Mouse (Mus musculus): ENCODE data around the gene Unc5b.

The Unc5b gene

DNA sequence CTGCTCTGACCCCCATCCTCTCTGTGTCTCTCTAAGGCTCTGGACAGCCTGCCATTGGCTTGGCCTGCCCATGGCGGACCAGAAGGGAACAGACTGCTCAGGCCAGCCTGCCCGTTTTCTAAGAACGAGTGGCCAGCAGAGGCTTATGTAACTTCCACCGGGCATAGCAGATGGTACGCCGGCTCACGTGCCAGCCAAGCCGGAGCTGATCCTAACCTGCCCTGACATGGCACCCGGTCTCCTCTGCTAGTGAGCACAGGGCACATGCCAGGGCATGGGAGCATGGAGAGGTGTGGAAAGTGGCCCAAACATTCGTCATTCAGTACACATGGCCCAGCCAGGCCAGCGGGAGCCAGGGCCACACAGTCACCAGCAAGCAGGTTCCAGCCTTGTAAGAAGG is 10.8 kb downstream of the Unc5b start:
- DNase-seq (ENCODE audit: low spot score) = no peak

DNA sequence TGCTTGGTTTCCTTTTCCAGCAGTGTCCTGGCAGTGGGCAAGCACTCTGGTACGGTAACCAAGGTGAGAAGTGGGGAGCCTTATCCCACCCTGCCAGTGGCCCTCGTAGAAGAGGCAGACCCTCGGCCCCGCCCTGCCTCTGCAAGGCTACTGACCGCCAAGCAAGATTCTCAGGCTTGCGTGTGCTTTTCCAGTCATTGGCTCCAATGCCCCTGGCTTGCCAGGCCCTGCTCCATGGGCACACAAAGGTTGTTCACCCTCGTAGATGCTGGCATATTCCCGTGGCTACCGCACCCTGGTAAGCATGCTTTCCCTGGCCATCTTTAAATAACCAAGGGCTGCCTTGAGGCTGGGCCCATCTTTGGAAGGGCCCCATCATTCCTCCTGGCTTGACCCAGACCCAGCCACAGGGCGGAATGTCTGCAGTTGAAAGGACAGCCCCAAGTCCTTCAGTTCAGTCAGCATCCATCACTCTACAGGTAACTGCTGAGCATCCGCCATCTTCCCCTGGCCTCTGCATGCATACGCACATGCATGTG is 11.7 kb downstream of the Unc5b start:
- no peak for DNase-seq (ENCODE audit: low spot score)

GRCm38 (mm10) chr10:60819179-60819578 is 12.2 kb downstream of the Unc5b start:
- no peak for DNase-seq (ENCODE audit: low spot score)

DNA sequence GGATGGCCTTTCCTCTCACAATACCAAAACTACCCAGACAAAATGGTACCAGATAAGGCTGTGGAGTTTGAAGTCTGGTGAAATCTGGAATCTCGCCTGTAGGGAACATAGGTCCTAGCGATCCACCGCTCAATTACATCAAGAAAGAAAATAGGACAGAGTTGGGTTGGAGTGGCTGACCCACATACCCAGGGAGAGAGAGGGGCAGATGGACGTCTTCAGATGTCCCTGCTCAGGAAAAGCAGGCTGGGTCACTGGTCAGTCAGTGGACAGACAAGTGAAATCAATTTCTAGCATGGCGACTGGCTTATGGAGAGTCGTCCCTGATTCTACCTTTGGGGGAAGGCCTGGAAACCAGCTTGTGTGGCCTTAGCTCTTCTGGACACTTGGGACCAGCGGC is 12.7 kb downstream of the Unc5b start:
- no peak for DNase-seq (ENCODE audit: low spot score)

DNA sequence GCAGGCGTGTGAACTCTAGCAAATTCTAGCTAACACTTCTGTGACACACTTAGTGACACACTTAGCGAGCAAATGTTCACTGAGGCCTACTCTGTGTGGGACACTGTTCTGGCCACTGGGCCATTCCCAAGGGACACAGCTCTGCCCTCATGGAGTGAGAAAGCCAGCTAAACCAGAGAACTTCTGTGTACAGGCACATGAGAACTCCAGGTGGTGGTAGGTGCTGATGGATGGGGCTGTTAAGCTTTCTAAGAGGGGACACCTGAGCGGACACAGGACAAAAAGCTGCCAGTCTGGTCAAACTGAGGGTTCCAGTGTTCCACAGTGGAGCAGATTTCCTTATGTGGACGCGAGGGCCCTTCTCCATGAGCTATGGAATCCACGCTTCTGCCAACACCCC is 13.5 kb downstream of the Unc5b start:
- DNase-seq (ENCODE audit: low spot score) = no peak

DNA sequence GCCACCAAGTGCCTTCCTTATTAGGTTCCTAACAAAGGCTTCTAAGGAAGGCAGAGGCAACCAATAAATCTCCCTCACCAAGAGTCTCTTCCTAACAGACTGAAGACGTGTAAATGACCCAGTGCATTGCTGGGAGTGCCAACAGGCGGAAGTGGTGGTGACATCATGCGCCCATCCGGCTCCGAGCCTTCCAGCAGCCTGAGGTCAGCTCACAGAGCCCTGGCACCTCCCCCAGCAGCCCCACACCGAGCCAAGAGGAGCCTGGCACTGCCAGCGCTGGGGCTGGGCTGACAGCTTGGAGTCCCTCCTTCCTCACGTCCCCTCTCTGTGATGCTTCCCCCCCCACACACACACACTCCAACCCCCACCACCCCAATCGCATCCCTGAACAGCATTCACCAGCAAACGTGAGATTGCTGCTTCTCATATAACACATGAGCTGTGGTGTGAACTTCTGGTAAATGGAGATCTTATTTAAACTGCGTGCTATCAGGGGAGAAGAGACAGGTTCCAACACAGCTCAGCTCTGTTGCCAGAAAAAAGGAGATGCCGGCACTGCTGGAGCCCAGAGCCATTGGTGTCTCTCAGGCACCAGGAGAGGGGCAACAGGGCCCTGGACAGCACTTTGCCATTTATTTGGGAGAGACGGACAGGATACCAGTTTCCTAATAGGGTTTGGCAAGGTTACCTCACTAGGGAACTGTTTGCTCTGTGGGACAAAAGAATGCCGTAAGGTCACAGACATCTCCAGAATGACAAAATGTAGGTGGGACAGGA is 14.3 kb downstream of the Unc5b start:
- DNase-seq (ENCODE audit: low spot score) = peak; percentile 62

DNA sequence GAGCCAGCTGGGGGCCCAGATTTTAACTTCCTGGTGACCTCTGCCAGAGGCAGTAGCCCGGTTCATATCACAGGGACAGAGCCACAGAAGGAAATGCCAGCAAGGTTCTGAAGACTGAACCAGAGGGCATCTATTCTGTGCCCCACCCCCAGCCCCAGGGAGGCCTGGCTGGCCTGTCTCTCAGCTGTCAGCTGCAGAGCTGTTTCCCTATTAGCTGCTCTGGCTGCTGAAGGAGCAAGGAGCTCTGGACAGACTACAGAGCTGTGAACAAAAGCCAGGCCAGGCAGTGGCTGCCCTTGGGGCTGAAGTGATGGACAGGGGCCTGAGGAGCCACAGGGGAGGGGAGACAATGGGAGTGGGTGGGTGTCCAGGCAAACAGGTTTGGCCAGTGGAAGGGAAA is 15.5 kb downstream of the Unc5b start:
- no peak for DNase-seq (ENCODE audit: low spot score)

DNA sequence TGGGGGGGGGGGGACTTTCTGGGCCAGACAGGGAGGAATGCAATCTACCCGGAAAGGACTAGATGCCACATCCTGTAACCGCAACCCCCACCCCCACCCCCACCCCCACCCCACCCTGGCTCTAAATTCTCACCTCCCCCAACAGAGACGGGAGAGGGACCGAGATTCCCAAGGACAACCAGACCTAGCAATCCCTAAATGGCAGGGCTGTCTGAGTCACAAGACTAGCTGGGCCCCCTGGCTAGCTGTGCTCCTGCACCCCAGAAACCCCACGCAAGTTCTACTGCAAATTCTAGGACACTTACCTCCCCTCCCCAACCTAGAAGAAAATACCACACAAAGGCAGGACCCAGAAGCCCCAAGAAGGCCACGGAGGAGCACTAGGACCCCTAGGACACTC is 16.3 kb downstream of the Unc5b start:
- DNase-seq (ENCODE audit: low spot score) = no peak

DNA sequence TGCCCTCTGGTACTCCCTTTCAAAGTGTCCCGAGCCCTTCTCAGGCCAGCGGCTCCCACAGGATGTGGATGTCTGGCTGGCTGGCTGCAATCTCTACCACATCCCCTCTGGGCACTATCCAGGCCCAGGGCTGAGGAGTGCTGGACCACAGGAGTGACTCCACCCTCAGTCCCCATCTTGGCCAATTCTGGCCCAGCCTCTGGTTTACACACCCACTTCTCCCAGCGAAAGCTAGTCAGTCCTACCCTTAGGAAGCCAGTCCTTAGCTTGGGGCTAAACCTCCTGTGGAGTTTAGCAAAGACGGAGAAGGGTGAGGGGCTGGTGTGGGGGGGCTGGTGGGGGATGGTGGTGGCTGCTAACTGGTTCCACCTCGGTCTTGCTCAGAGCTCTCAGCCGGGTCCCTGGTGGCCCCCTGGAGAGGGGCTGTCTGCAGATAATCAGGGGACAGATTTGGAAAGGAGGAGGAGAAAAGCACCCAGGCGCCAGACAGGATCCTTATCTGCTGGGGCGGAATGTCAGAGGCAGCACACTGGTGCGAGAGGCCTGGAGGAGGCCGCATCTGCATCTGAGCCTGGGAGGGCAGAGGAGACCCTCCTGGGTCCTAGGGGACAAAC is 16.8 kb downstream of the Unc5b start:
- no peak for DNase-seq (ENCODE audit: low spot score)

DNA sequence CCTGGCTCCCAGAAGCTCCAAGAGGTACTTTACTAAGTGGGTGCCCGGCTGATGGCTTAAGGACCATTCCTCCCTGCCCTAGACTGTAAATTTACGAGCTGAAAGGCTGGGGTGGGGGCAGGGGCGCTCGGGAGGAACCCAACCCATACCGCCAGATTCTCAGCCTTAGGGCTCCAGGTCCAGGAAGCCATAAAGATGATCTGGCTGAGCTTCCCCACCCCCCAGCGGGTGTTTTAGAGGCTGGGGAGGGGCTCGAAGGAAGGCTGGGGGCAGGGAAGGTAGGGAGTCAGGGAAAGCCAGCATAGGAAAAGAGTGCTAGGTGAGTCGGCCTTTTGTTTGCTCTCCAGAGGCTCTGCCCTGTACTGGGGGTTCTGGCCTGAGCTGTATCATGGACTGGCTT is 17.8 kb downstream of the Unc5b start:
- DNase-seq (ENCODE audit: low spot score) = no peak

DNA sequence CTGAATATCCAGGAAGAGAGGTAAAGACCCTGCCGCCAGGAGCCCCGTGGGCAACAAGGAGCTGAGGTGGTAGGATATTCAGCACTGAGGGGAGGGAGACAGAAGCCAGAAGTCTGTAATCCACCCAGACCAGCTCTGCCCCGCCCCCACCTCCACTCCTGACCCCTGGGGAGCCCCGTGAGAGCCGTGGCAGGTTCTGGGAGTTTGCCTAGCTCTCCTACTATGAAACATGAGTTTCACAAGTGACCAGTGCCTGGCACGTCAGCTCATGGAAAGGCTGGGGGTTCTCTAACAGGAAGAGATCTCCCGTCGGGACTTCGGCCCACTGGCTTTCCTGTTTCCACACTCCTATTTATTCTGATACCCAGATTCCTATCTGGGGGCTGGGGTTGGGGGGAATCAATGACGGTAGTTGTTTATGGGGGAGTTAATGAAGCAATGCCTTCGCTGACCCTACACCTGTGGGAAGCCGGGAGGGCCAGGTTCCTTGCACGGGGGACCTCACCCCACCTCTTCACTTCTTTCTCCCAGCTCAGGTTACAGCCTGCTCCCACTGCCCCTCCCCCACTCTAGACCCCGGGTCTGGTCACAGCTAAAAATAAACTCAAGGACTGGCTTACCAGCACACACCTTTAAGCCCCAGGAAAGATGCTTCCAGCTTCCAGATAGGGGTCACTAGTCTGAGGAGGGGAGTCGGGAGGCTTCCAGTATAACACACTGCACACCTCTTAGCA is 19.4 kb downstream of the Unc5b start:
- DNase-seq (ENCODE audit: low spot score) = no peak

GRCm38 (mm10) chr10:60808447-60808846 is 22.9 kb downstream of the Unc5b start:
- DNase-seq (ENCODE audit: low spot score) = no peak

GRCm38 (mm10) chr10:60807531-60808185 is 23.7 kb downstream of the Unc5b start:
- peak; percentile 60 for DNase-seq (ENCODE audit: low spot score)

GRCm38 (mm10) chr10:60806207-60806538 is 25.2 kb downstream of the Unc5b start:
- DNase-seq (ENCODE audit: low spot score) = no peak

- no peak for DNase-seq (ENCODE audit: low spot score)
Observed at GRCm38 (mm10) chr10:60805436-60806206, 25.8 kb downstream of the Unc5b start.

DNA sequence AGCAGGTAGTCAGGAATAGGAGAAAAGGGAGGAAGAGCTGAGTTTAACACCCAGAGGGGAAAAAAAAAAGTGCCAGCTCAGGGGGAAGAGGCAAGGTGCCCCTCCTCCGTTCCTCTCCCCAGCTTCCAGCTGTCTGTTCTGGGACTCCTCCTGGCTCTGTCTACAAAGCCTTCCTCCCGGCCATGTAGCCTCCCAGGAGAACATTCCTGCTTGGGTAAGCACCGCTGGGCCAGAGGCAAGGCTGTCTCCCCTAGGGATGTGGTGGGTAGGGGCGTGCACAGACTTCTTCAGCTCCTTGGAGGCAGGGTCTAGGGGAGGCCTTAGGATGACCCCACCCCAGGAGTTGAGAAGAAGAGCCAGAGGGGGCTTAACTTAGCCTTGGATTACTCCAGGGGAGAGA is 26.5 kb downstream of the Unc5b start:
- DNase-seq (ENCODE audit: low spot score) = no peak

- DNase-seq (ENCODE audit: low spot score) = no peak
Observed at GRCm38 (mm10) chr10:60803971-60804370, 27.4 kb downstream of the Unc5b start.

DNA sequence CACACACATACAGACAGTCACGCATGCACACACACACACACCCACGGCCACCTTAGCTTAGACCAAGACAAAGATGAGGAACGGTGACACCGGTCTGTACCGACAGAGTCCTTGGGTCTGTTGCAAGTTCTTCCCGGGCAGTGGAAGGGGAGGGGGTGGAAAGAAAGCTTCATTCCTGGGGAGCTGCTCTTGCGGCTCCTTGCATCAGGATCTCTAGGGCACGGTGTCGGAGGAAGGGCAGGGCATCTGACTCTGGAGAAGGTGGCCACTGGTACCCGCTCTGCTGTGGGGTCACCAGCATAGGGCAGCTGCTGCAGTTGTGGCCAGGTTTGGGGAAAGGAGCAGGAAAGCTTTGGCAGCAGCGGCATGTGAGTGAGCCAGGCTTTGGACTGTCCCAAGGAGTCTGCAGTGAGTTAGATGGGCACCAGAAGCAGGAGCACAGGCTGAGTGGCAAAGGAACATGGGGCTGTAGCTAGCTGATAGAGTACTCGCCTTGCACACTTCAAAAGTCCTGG is 29.4 kb downstream of the Unc5b start:
- no peak for DNase-seq (ENCODE audit: low spot score)

GRCm38 (mm10) chr10:60801168-60801897 is 30.0 kb downstream of the Unc5b start:
- DNase-seq (ENCODE audit: low spot score) = no peak

GRCm38 (mm10) chr10:60800295-60801167 is 30.9 kb downstream of the Unc5b start:
- DNase-seq (ENCODE audit: low spot score) = no peak
